Mouse (Mus musculus) brown adipose tissue, adult 24 weeks (tissue): ENCODE measurements around the gene Plekhb1. TPM values are rescaled to one million over a fixed set of nuclear protein-coding genes. Genes with fewer than 3 reads are reported as not detected.

Source experiments
- H3K27ac ChIP-seq: fragments of 200-500 bp; replicated peaks from 2 replicates; pipeline ENCODE4 v1.5.1; 2012; ENCODE audit warnings: low read depth, mild to moderate bottlenecking, low read length
- H3K4me1 ChIP-seq: fragments of 200-500 bp; 2 replicates; pipeline ENCODE4 v1.6.1; 2012; ENCODE audit warnings: low read length, mixed read lengths; ENCODE audit not compliant: control insufficient read depth, insufficient read depth, insufficient read length
- H3K4me3 ChIP-seq: fragments of 200-500 bp; 2 replicates; pipeline ENCODE4 v1.5.1; 2012; ENCODE audit warnings: low read depth, mild to moderate bottlenecking, low read length, moderate library complexity; ENCODE audit not compliant: insufficient read depth
- polyA plus RNA-seq: library from polyadenylated mRNA; stranded (reverse); fragments of >200 nt; gene quantifications from 2 replicates; pipeline ENCODE4 v1.2.4, GENCODE M21; 2012; ENCODE audit not compliant: missing spikeins, insufficient read depth, insufficient read length

Gene Plekhb1
- polyA plus RNA-seq, 1 experiment: 11.1 TPM

- Histone ChIP-seq H3K4me1 (no peaks in the 10 kb centered on the region), H3K27ac (no peak overlapping the region), H3K4me3 (no peak overlapping the region)
These were observed 24.6 kb downstream of the Plekhb1 start for GRCm38 (mm10) chr7:100637657-100638056.

- H3K27ac ChIP-seq: no peak overlapping the region
- no peaks in the 10 kb centered on the region; the same call in 1 of the 2 replicates for H3K4me1 ChIP-seq
- no peak overlapping the region for H3K4me3 ChIP-seq
These were observed 37.7 kb downstream of the Plekhb1 start for GRCm38 (mm10) chr7:100624538-100624937.

DNA sequence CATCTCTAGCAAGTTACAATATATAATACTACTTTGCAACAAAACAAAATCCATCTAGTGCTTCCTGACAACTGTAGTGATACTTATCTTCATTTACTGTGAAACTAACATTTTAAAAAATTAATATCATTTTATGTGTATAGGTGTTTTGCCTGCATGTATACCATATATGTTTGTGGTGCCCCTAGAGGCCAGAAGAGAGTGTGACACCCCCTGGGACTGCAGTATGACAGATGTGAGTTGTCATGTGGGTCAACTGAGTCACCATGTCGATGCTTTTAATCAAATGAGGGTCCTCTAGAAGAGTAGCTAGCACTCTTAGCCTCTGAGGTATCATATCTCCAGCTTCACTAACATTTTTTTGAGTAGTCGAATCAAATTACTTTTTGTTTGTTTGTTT is 39.9 kb downstream of the Plekhb1 start:
- Histone ChIP-seq H3K4me3 (no peak overlapping the region), H3K4me1 (no peaks in the 10 kb centered on the region; the same call in 1 of the 2 replicates), H3K27ac (no peak overlapping the region)

GRCm38 (mm10) chr7:100616121-100616857 is 45.9 kb downstream of the Plekhb1 start:
- no peak overlapping the region for H3K4me3 ChIP-seq
- peaks cover 10% of the 10 kb centered on the region for H3K4me1 ChIP-seq
- no peak overlapping the region for H3K27ac ChIP-seq

DNA sequence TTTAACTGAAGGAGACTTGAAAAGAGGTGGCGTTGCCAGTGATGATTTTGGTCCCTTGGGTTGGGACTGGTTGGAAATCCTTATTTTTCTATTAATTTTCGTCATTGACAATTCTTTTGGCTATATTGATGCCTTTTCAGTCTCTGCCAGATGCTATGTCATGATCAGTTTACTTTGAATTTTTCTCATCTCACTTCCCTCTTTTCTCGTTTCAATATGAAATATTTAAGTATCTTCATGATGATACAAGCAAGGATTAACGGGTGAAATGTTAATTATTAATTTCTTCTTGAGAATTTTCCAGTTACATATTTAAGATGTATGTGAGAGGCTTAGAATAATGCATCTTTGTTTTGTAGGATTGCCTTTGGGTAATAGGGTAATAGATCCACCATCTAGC is 53.3 kb downstream of the Plekhb1 start:
- peak overlapping the region; percentile 84 for H3K4me3 ChIP-seq
- no peak overlapping the region for H3K27ac ChIP-seq
- H3K4me1 ChIP-seq: peaks cover 3% of the 10 kb centered on the region; the same call in 1 of the 2 replicates

GRCm38 (mm10) chr7:100608130-100608741 is 54.0 kb downstream of the Plekhb1 start, which contains the start of gene Mrpl48:
Gene Mrpl48, minus strand, starts transcription at chr7:100608301.
- peak within 1 kb of the TSS; percentile 83 for H3K27ac ChIP-seq
- H3K4me1 ChIP-seq: peaks cover 3% of the 10 kb centered on the region; the same call in 1 of the 2 replicates

GRCm38 (mm10) chr7:100607214-100608129 is 54.7 kb downstream of the Plekhb1 start, which contains the start of gene Rab6a:
Gene Rab6a, plus strand, starts transcription at chr7:100607410.
- H3K4me3 ChIP-seq: peak within 1 kb of the TSS; percentile 84
- H3K27ac ChIP-seq: peak within 1 kb of the TSS; percentile 83
- no peaks in the 10 kb centered on the region for H3K4me1 ChIP-seq

More at GRCm38 (mm10) chr7:100608130-100608741, 54.0 kb downstream of the Plekhb1 start, which contains the start of gene Mrpl48:
- peak within 1 kb of the TSS; percentile 84 for H3K4me3 ChIP-seq

- Histone ChIP-seq H3K27ac (no peak overlapping the region), H3K4me1 (no peaks in the 10 kb centered on the region), H3K4me3 (no peak overlapping the region)
These were observed 62.0 kb downstream of the Plekhb1 start for GRCm38 (mm10) chr7:100600211-100600610.

DNA sequence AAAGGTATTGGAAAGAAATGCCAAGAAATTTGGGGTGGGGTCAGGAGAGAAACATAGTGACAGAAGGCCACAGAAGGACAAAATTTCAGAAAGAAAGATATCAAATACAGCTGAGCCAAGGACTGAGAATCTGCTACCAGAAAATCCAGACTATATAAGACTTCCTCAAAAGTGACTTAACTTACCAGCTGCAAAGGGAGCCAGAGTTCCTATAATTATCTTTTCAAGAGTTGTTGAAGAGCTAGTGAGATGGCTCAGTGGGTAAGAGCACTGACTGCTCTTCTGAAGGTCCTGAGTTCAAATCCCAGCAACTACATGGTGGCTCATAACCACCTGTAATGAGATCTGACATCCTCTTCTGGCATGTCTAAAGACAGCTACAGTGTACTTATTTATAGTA is 68.9 kb downstream of the Plekhb1 start:
- Histone ChIP-seq H3K4me1 (no peaks in the 10 kb centered on the region), H3K27ac (no peak overlapping the region)

More for the DNA sequence above, 68.9 kb downstream of the Plekhb1 start:
- H3K4me3 ChIP-seq: no peak overlapping the region

Other genes starting within 250 kb of the Plekhb1 start
- gene Ucp3, start 189.4 kb downstream of the Plekhb1 start, polyA plus RNA-seq: 61.6 and 107 TPM in 2 replicates
- gene Ucp2, start 169.1 kb downstream of the Plekhb1 start, polyA plus RNA-seq: 54.8 and 55.8 TPM in 2 replicates
- gene Dnajb13, start 147.5 kb downstream of the Plekhb1 start, polyA plus RNA-seq: 2.6 and 2.7 TPM in 2 replicates
- 6.4 and 11.6 TPM in 2 replicates for gene Coa4, start 125.3 kb downstream of the Plekhb1 start, polyA plus RNA-seq
- gene Rab6a, start 55.0 kb downstream of the Plekhb1 start, polyA plus RNA-seq: 56.8 and 70.0 TPM in 2 replicates
- gene Mrpl48, start 54.1 kb downstream of the Plekhb1 start, polyA plus RNA-seq: 125 and 158 TPM in 2 replicates
- 11.6 and 27.2 TPM in 2 replicates for gene Fam168a, start 44.2 kb upstream of the Plekhb1 start, polyA plus RNA-seq
- 0.36 and 0.54 TPM in 2 replicates for gene Relt, start 201.0 kb upstream of the Plekhb1 start, polyA plus RNA-seq